Mouse (Mus musculus): Measurements from ENCODE around the gene Gnb1. TPM values are rescaled to one million over a fixed set of nuclear protein-coding genes. Genes with fewer than 3 reads are reported as not detected.
"Not testable (repeated sequence)": the region's sequence is repeated elsewhere in the genome, so short reads cannot be mapped to it uniquely, and the experiment has no call there.

Gene Gnb1
- polyA plus RNA-seq, 1 experiment from 2014 or later, result 287 TPM

- in situ Hi-C loops (cut with MboI; ENCODE audit: low pct_unique_long_range_greater_than_20kb), result no loop called here
These were observed 72.5 kb downstream of the Gnb1 start for GRCm38 (mm10) chr4:155563400-155564231.

GRCm38 (mm10) chr4:155564315-155565069, 73.3 kb downstream of the Gnb1 start:
- ATAC-seq (no peak), DNase-seq (ENCODE audit: low read depth, low spot score) (no peak)
- ChIA-PET CTCF (interaction anchor here (1.4 to 1.5 kb wide), 2 partner anchors 9 to 15 kb away, joined by 3 to 5 read pairs; no protein-coding TSS in a partner anchor), POLR2A (interaction anchor here (0.6 kb wide), 1 partner anchor 450 kb away, joined by 3 read pairs; no protein-coding TSS in a partner anchor)
- in situ Hi-C loops (cut with MboI; ENCODE audit: low pct_unique_long_range_greater_than_20kb), result loop anchor here (5.0 kb wide), 2 partner anchors 82 to 197 kb away; no protein-coding TSS in a partner anchor
- no peak for TF ChIP-seq CTCF (IDR thresholded peaks at IDR 0.05)
- no peaks in the 10 kb centered on the region for H3K27me3 ChIP-seq

More at GRCm38 (mm10) chr4:155563400-155564231, 72.5 kb downstream of the Gnb1 start:
- DNase-seq (ENCODE audit: low read depth, low spot score) (peak; percentile 73), ATAC-seq (peak; percentile 77)
- ChIA-PET POLR2A (no interaction called here), CTCF (no interaction called here)
- no peaks in the 10 kb centered on the region for H3K27me3 ChIP-seq
- peak; percentile 88 for TF ChIP-seq CTCF (IDR thresholded peaks at IDR 0.05)

GRCm38 (mm10) chr4:155566555-155566954, 75.4 kb downstream of the Gnb1 start:
- no peak for DNase-seq (ENCODE audit: low read depth, low spot score)
- no peak for ATAC-seq
- CTCF ChIA-PET, result interaction anchor here (0.6 kb wide), 1 partner anchor 14 kb away, joined by 3 read pairs; no protein-coding TSS in a partner anchor
- no peaks in the 10 kb centered on the region for H3K27me3 ChIP-seq
- in situ Hi-C loops (cut with MboI; ENCODE audit: low pct_unique_long_range_greater_than_20kb), result loop anchor here (5.0 kb wide), 2 partner anchors 84 to 199 kb away; no protein-coding TSS in a partner anchor
- no peak for TF ChIP-seq CTCF (IDR thresholded peaks at IDR 0.05)
- POLR2A ChIA-PET, result no interaction called here

- POLR2A ChIA-PET, result no interaction called here
- ATAC-seq, result no peak
- CTCF ChIA-PET, result no interaction called here
- peak; percentile 70 for TF ChIP-seq CTCF (IDR thresholded peaks at IDR 0.05)
- H3K27me3 ChIP-seq, result no peaks in the 10 kb centered on the region
- no peak for DNase-seq (ENCODE audit: low read depth, low spot score)
- in situ Hi-C loops (cut with MboI; ENCODE audit: low pct_unique_long_range_greater_than_20kb), result loop anchor here (5.0 kb wide), 2 partner anchors 86 to 201 kb away; no protein-coding TSS in a partner anchor
These were observed 77.0 kb downstream of the Gnb1 start for GRCm38 (mm10) chr4:155568170-155568569.

GRCm38 (mm10) chr4:155568632-155569370, 77.6 kb downstream of the Gnb1 start:
- DNase-seq (ENCODE audit: low read depth, low spot score), result no peak
- ChIA-PET POLR2A (no interaction called here), CTCF (no interaction called here)
- ATAC-seq, result no peak
- H3K27me3 ChIP-seq, result no peaks in the 10 kb centered on the region
- in situ Hi-C loops (cut with MboI; ENCODE audit: low pct_unique_long_range_greater_than_20kb), result loop anchor here (5.0 kb wide), 2 partner anchors 86 to 202 kb away; no protein-coding TSS in a partner anchor
- peak; percentile 21 for TF ChIP-seq CTCF (IDR thresholded peaks at IDR 0.05)

GRCm38 (mm10) chr4:155569818-155570217, 78.7 kb downstream of the Gnb1 start:
- no peak for DNase-seq (ENCODE audit: low read depth, low spot score)
- no peak for ATAC-seq
- no peaks in the 10 kb centered on the region for H3K27me3 ChIP-seq
- ChIA-PET CTCF (interaction anchor here (2.7 kb wide), 1 partner anchor 89 kb away, joined by 11 read pairs; no protein-coding TSS in a partner anchor), POLR2A (no interaction called here)
- no peak for TF ChIP-seq CTCF (IDR thresholded peaks at IDR 0.05)
- in situ Hi-C loops (cut with MboI; ENCODE audit: low pct_unique_long_range_greater_than_20kb), result loop anchor here (5.0 kb wide), 2 partner anchors 88 to 203 kb away; no protein-coding TSS in a partner anchor

- POLR2A ChIA-PET; H3K27me3 ChIP-seq; in situ Hi-C loops (cut with MboI; ENCODE audit: low pct_unique_long_range_greater_than_20kb); ATAC-seq; DNase-seq (ENCODE audit: low read depth, low spot score): not testable (repeated sequence)
- CTCF ChIA-PET, result interaction anchor here (2.7 kb wide), 1 partner anchor 90 kb away, joined by 11 read pairs; no protein-coding TSS in a partner anchor
These were observed 79.2 kb downstream of the Gnb1 start for GRCm38 (mm10) chr4:155570315-155570714.

- ChIA-PET CTCF (interaction anchor here (1.3 to 2.7 kb wide), 2 partner anchors 9 to 91 kb away, joined by 5 to 11 read pairs; no protein-coding TSS in a partner anchor), POLR2A (no interaction called here)
- no peak for DNase-seq (ENCODE audit: low read depth, low spot score)
- in situ Hi-C loops (cut with MboI; ENCODE audit: low pct_unique_long_range_greater_than_20kb), result no loop called here
- TF ChIP-seq CTCF (IDR thresholded peaks at IDR 0.05), result no peak
- no peaks in the 10 kb centered on the region for H3K27me3 ChIP-seq
- ATAC-seq, result no peak
These were observed 80.3 kb downstream of the Gnb1 start for GRCm38 (mm10) chr4:155571442-155571841.

- no peak for ATAC-seq
- ChIA-PET POLR2A (interaction anchor here (0.6 kb wide), 1 partner anchor 54 kb away, joined by 4 read pairs; no protein-coding TSS in a partner anchor), CTCF (interaction anchor here (1.3 kb wide), 1 partner anchor 8 kb away, joined by 3 read pairs; no protein-coding TSS in a partner anchor)
- H3K27me3 ChIP-seq, result no peaks in the 10 kb centered on the region
- no peak for DNase-seq (ENCODE audit: low read depth, low spot score)
- in situ Hi-C loops (cut with MboI; ENCODE audit: low pct_unique_long_range_greater_than_20kb), result no loop called here
- TF ChIP-seq CTCF (IDR thresholded peaks at IDR 0.05), result no peak
These were observed 82.0 kb downstream of the Gnb1 start for GRCm38 (mm10) chr4:155573155-155573554.

- ATAC-seq (no peak), DNase-seq (ENCODE audit: low read depth, low spot score) (no peak)
- POLR2A ChIA-PET, result no interaction called here
- in situ Hi-C loops (cut with MboI; ENCODE audit: low pct_unique_long_range_greater_than_20kb), result no loop called here
- TF ChIP-seq CTCF (IDR thresholded peaks at IDR 0.05), result no peak
- CTCF ChIA-PET, result interaction anchor here (1.3 kb wide), 1 partner anchor 9 kb away, joined by 3 read pairs; no protein-coding TSS in a partner anchor
- no peaks in the 10 kb centered on the region for H3K27me3 ChIP-seq
These were observed 82.7 kb downstream of the Gnb1 start for GRCm38 (mm10) chr4:155573876-155574275.

Data from Patski (cell line).